8 mouse cellular contexts compared by ENCODE assay signal in the genomic region with DNA sequence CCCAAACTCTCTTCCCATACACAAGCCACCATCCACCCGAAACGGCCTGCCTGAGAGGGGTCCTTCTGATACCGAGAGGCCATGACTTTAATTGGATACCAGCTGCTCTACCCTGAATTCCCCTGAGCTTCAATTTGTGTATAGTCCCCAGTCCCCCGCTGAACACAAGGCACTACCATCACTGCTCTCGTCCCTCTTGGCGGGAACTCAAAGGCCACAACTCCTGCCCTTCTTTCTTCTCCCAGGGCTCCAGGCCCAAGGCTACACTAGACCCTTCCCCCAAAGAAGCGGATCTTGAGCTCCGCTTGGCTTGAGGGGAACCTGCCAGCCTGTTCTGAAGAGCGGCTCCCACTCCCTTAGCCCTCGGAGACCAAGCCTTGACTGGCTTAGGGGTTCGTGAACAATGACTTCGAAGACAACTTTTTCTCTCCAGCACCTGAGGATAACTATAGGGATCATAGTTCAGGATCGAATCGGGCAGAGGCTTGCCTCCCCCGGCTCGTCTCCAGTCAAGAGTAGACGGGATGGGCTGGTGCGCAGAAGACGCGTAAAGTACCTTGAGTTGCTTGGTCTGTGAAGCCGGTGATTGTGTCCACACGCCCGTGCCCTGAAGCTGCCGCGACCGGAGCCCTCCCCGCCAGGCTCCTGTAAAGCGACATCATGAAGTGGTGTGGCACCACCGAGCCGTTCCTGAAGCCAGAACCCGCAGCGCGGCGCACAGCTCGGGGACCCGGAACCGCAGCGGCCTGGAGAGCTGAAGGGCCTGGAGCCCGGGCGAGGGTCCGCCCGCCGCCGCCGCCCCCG. TPM values are rescaled to one million over a fixed set of nuclear protein-coding genes. Genes with fewer than 3 reads are reported as not detected.
DNase-seq lines count a peak whose midpoint lies in the region; ATAC-seq lines count a peak whose summit lies in the region.

No protein-coding gene starts in this region.

- H3K36me3 ChIP-seq in megakaryocyte, embryonic 14.5 days (replicated peaks; ENCODE audit: low read length): no peaks in the 10 kb centered on the region
- H3K36me3 ChIP-seq in liver, embryonic 13.5 days: no peaks in the 10 kb centered on the region

- no peak overlapping the region for H3K27ac ChIP-seq in liver, embryonic 13.5 days

- peak overlapping the region; percentile 55 for H3K4me2 ChIP-seq in liver, embryonic 13.5 days

- H3K27me3 ChIP-seq in megakaryocyte, embryonic 14.5 days (replicated peaks): peaks cover 95% of the 10 kb centered on the region
- peaks cover 95% of the 10 kb centered on the region for H3K27me3 ChIP-seq in liver, embryonic 13.5 days

- WGBS in liver, embryonic 13.5 days (ENCODE audit: insufficient replicate concordance): 8% methylated on average over 41 of the region's 46 CpGs

- H3K4me1 ChIP-seq in megakaryocyte, embryonic 14.5 days: peaks cover 69% of the 10 kb centered on the region
- H3K4me1 ChIP-seq in liver, embryonic 13.5 days (replicated peaks): peaks cover 5% of the 10 kb centered on the region; the same call in 1 of the 2 replicates

- ATAC-seq in megakaryocyte, adult 5-6 weeks (ENCODE audit: poor library complexity, severe bottlenecking): no peak
- no peak for ATAC-seq in liver, embryonic 13.5 days (ENCODE audit: low read depth)

- H3K9ac ChIP-seq in liver, embryonic 13.5 days: no peak overlapping the region

- peak; percentile 33 for DNase-seq in embryo, embryonic 10 days (ENCODE audit: low spot score)
- no peak for DNase-seq in embryo, embryonic 11 days
- DNase-seq in liver, embryonic 13.5 days: no peak
- DNase-seq in adrenal gland, postnatal 14 days: no peak
- no peak for DNase-seq in cerebellum, adult 11-12 months
- DNase-seq in urinary bladder, postnatal 10 days (ENCODE audit: low spot score): no peak

- no peaks in the 10 kb centered on the region; the same call in 1 of the 2 replicates for H3K9me3 ChIP-seq in megakaryocyte, embryonic 14.5 days
- H3K9me3 ChIP-seq in liver, embryonic 13.5 days (replicated peaks): no peaks in the 10 kb centered on the region

- H3K4me3 ChIP-seq in megakaryocyte, embryonic 14.5 days (replicated peaks): peak overlapping the region; percentile 85
- H3K4me3 ChIP-seq in liver, embryonic 13.5 days (replicated peaks): peak overlapping the region; percentile 40

RNA-seq across cellular contexts. Expression of a gene that starts 0.5 kb away (rescaled TPM):
- not detected in 2 replicates for polyA plus RNA-seq in megakaryocyte, embryonic 14.5 days (2012; ENCODE audit: insufficient read depth, low replicate concordance)
- total RNA-seq in megakaryocyte, adult 5-6 weeks (2015): not detected in 2 replicates
- not detected in 2 replicates for total RNA-seq in megakaryocyte, adult 5-6 weeks (2017)
- polyA plus RNA-seq in liver, embryonic 13.5 days (2015; fragmentation: Nextera tagmentation; extraction: Ambion mirVana): not detected in 2 replicates
- total RNA-seq in adrenal gland, postnatal 14 days (2021): not detected in 2 replicates

RNA-seq across cellular contexts. Expression of a gene that starts 12.0 kb away (rescaled TPM):
- 5.5 and 11.1 TPM in 2 replicates for polyA plus RNA-seq in megakaryocyte, embryonic 14.5 days (2012; ENCODE audit: insufficient read depth, low replicate concordance)
- total RNA-seq in megakaryocyte, adult 5-6 weeks (2015): 4.7 and 4.8 TPM in 2 replicates
- total RNA-seq in megakaryocyte, adult 5-6 weeks (2017): 4.4 and 6.7 TPM in 2 replicates
- polyA plus RNA-seq in liver, embryonic 13.5 days (2015; fragmentation: Nextera tagmentation; extraction: Ambion mirVana): 3.7 and 4.1 TPM in 2 replicates
- total RNA-seq in adrenal gland, postnatal 14 days (2021): 12.4 and 15.1 TPM in 2 replicates
